In genomic region chr5:121720888-121721585, GRCm38 (mm10) we compare ENCODE assay signal across 14 mouse cellular contexts. TPM values are rescaled to one million over a fixed set of nuclear protein-coding genes. Genes with fewer than 3 reads are reported as not detected.
DNase-seq lines count a peak whose midpoint lies in the region; ATAC-seq lines count a peak whose summit lies in the region.
"Had no signal": no experiment of that assay in that cellular context is flagged by ENCODE, and none has a peak within 500 bp of the region (broad histone marks: within the 10 kb centered on the region; RNA-seq: fewer than 3 reads in every experiment).

No protein-coding gene starts in this region.

- 88% methylated on average over 5 of the region's 5 CpGs for WGBS in kidney, embryonic 14.5 days

- peak; percentile 28 for DNase-seq in CD4-positive, CD25-positive, alpha-beta regulatory T cell, adult 2 months (ENCODE audit: low read depth, low spot score)
- DNase-seq in kidney, postnatal 10 days, result peak; percentile 46
- peak; percentile 65 for DNase-seq in testis, postnatal 10 days (ENCODE audit: low spot score)
- DNase-seq in testis, postnatal 14 days (ENCODE audit: low spot score), result no peak
- no peak for DNase-seq in c-Kit-positive CD71-positive TER-119-positive erythroid progenitor cells, embryonic 14.5 days (ENCODE audit: low spot score)
- DNase-seq: cerebellum, adult 9-11 months had no signal

- H3K9ac ChIP-seq in kidney, embryonic 14.5 days (ENCODE audit: low read depth, low read length), result no peak overlapping the region
- H3K9ac ChIP-seq: embryonic facial prominence, embryonic 15.5 days; heart, embryonic 13.5 days; hindbrain, embryonic 15.5 days; limb, embryonic 12.5 days had no signal

- H3K4me2 ChIP-seq in kidney, embryonic 14.5 days (replicated peaks; ENCODE audit: low read depth, low read length), result no peak overlapping the region
- H3K4me2 ChIP-seq: embryonic facial prominence, embryonic 15.5 days; heart, embryonic 13.5 days; hindbrain, embryonic 15.5 days; limb, embryonic 12.5 days had no signal

- H3K4me1 ChIP-seq in kidney, embryonic 14.5 days (ENCODE audit: control insufficient read depth, insufficient read depth, low read length), result no peaks in the 10 kb centered on the region; the same call in 1 of the 2 replicates

- ATAC-seq in CD4-positive, CD25-positive, alpha-beta regulatory T cell, adult 4 months, result no peak
- no peak for ATAC-seq in kidney, embryonic 14.5 days (ENCODE audit: low FRiP score, low TSS enrichment)
- 0 out of 2 replicates have a peak, but pooled peaks have one; percentile 38 for ATAC-seq in megakaryocyte-erythroid progenitor cell, adult 5-6 weeks (replicated peaks; ENCODE audit: low FRiP score, low TSS enrichment, poor library complexity, severe bottlenecking)

- no peak overlapping the region for H3K4me3 ChIP-seq in kidney, embryonic 14.5 days (ENCODE audit: low read length)
- H3K4me3 ChIP-seq: embryonic facial prominence, embryonic 15.5 days; heart, embryonic 13.5 days; hindbrain, embryonic 15.5 days; limb, embryonic 12.5 days; megakaryocyte, embryonic 14.5 days had no signal

- H3K36me3 ChIP-seq in kidney, embryonic 14.5 days (ENCODE audit: control insufficient read depth, insufficient read depth, low read length), result no peaks in the 10 kb centered on the region; the same call in 1 of the 2 replicates
- H3K36me3 ChIP-seq: embryonic facial prominence, embryonic 15.5 days; hindbrain, embryonic 15.5 days had no signal

- H3K9me3 ChIP-seq in kidney, embryonic 14.5 days (ENCODE audit: control insufficient read depth, low read length), result no peaks in the 10 kb centered on the region
- H3K9me3 ChIP-seq: embryonic facial prominence, embryonic 15.5 days; heart, embryonic 13.5 days; hindbrain, embryonic 15.5 days; limb, embryonic 12.5 days; megakaryocyte, embryonic 14.5 days had no signal

- H3K27ac ChIP-seq in kidney, embryonic 14.5 days (ENCODE audit: low read depth, low read length), result no peak overlapping the region
- H3K27ac ChIP-seq: embryonic facial prominence, embryonic 15.5 days; heart, embryonic 13.5 days; hindbrain, embryonic 15.5 days; limb, embryonic 12.5 days had no signal

- no peaks in the 10 kb centered on the region for H3K27me3 ChIP-seq in kidney, embryonic 14.5 days (ENCODE audit: control insufficient read depth, insufficient read depth, low read length)
- H3K27me3 ChIP-seq: embryonic facial prominence, embryonic 15.5 days; heart, embryonic 13.5 days; hindbrain, embryonic 15.5 days; limb, embryonic 12.5 days; megakaryocyte, embryonic 14.5 days had no signal

RNA-seq across cellular contexts. Expression of gene Atxn2, which starts 9.9 kb away (rescaled TPM):
- polyA plus RNA-seq in CD4-positive, CD25-positive, alpha-beta regulatory T cell, adult 4 months (2017; shearing (Covaris generic)), result 10 to 100 TPM; 27.0 to 41.6 TPM
- polyA plus RNA-seq in kidney, embryonic 14.5 days (2014; fragmentation: Nextera tagmentation; extraction: Ambion mirVana), result 76.6 and 88.5 TPM in 2 replicates
- total RNA-seq in megakaryocyte-erythroid progenitor cell, adult 5-6 weeks (2014; fragmentation: Nextera tagmentation), result 117 and 144 TPM in 2 replicates
- 39.4 and 41.0 TPM in 2 replicates for total RNA-seq in megakaryocyte-erythroid progenitor cell, adult 5-6 weeks (2017)

Comparison
In these comparisons a context has a peak if more than half of its experiments do, and no peak if none do; other contexts are left out.
1. DNase-seq: peak in CD4-positive, CD25-positive, alpha-beta regulatory T cell, adult 2 months (single experiment), kidney, postnatal 10 days (single experiment) and testis, postnatal 10 days (single experiment); none in testis, postnatal 14 days (single experiment) and c-Kit-positive CD71-positive TER-119-positive erythroid progenitor cells, embryonic 14.5 days (single experiment).